Mouse (Mus musculus): ENCODE results near the gene Col4a1. TPM values are rescaled to one million over a fixed set of nuclear protein-coding genes. Genes with fewer than 3 reads are reported as not detected.

Gene Col4a1
- polyA plus RNA-seq, 1 experiment from 2014 or later: 79.3 TPM

GRCm38 (mm10) chr8:11277602-11278051 is 35.0 kb downstream of the Col4a1 start:
- Histone ChIP-seq H3K36me3 (no peaks in the 10 kb centered on the region), H3K27ac (replicated peaks) (peak overlapping the region; percentile 61), H3K27me3 (replicated peaks) (no peaks in the 10 kb centered on the region), H3K9me3 (replicated peaks) (no peaks in the 10 kb centered on the region), H3K9ac (replicated peaks) (no peak overlapping the region), H3K4me2 (no peak overlapping the region), H3K4me1 (peaks cover 19% of the 10 kb centered on the region), H3K4me3 (replicated peaks) (no peak overlapping the region)
- ATAC-seq (ENCODE audit: low FRiP score): no peak
- WGBS: 83% methylated on average over 3 of the region's 3 CpGs

GRCm38 (mm10) chr8:11276286-11276685 is 36.3 kb downstream of the Col4a1 start:
- Histone ChIP-seq H3K4me2 (no peak overlapping the region), H3K9me3 (replicated peaks) (no peaks in the 10 kb centered on the region), H3K9ac (replicated peaks) (no peak overlapping the region), H3K4me3 (replicated peaks) (no peak overlapping the region), H3K27ac (replicated peaks) (no peak overlapping the region), H3K4me1 (peaks cover 13% of the 10 kb centered on the region; the same call in 1 of the 2 replicates), H3K36me3 (no peaks in the 10 kb centered on the region), H3K27me3 (replicated peaks) (no peaks in the 10 kb centered on the region)
- 78% methylated on average over 6 of the region's 6 CpGs for WGBS
- no peak for ATAC-seq (ENCODE audit: low FRiP score)

- ATAC-seq (ENCODE audit: low FRiP score): no peak
- no peak overlapping the region for H3K4me2 ChIP-seq
- H3K27ac ChIP-seq (replicated peaks): no peak overlapping the region
- no peak overlapping the region for H3K4me3 ChIP-seq (replicated peaks)
- no peaks in the 10 kb centered on the region for H3K9me3 ChIP-seq (replicated peaks)
- H3K4me1 ChIP-seq: peaks cover 13% of the 10 kb centered on the region; the same call in 1 of the 2 replicates
- H3K9ac ChIP-seq (replicated peaks): no peak overlapping the region
- no peaks in the 10 kb centered on the region for H3K36me3 ChIP-seq
- 86% methylated on average over 7 of the region's 7 CpGs for WGBS
- no peaks in the 10 kb centered on the region for H3K27me3 ChIP-seq (replicated peaks)
Observed at GRCm38 (mm10) chr8:11274415-11274814, 38.2 kb downstream of the Col4a1 start.

- Histone ChIP-seq H3K36me3 (no peaks in the 10 kb centered on the region), H3K27ac (replicated peaks) (no peak overlapping the region), H3K4me2 (no peak overlapping the region), H3K9ac (replicated peaks) (no peak overlapping the region), H3K27me3 (replicated peaks) (no peaks in the 10 kb centered on the region), H3K9me3 (replicated peaks) (no peaks in the 10 kb centered on the region), H3K4me3 (replicated peaks) (no peak overlapping the region), H3K4me1 (peaks cover 9% of the 10 kb centered on the region; the same call in 1 of the 2 replicates)
- no peak for ATAC-seq (ENCODE audit: low FRiP score)
- 88% methylated on average over 15 of the region's 15 CpGs for WGBS
Observed at GRCm38 (mm10) chr8:11273506-11274158, 39.0 kb downstream of the Col4a1 start.

GRCm38 (mm10) chr8:11272205-11272604 is 40.4 kb downstream of the Col4a1 start:
- Histone ChIP-seq H3K4me1 (no peaks in the 10 kb centered on the region), H3K9me3 (replicated peaks) (no peaks in the 10 kb centered on the region), H3K36me3 (no peaks in the 10 kb centered on the region), H3K9ac (replicated peaks) (no peak overlapping the region), H3K4me2 (no peak overlapping the region), H3K27ac (replicated peaks) (no peak overlapping the region), H3K27me3 (replicated peaks) (no peaks in the 10 kb centered on the region), H3K4me3 (replicated peaks) (no peak overlapping the region)
- ATAC-seq (ENCODE audit: low FRiP score): no peak
- WGBS: 84% methylated on average over 6 of the region's 6 CpGs

- 73% methylated on average over 6 of the region's 6 CpGs for WGBS
- Histone ChIP-seq H3K4me3 (replicated peaks) (no peak overlapping the region), H3K4me2 (no peak overlapping the region), H3K27ac (replicated peaks) (no peak overlapping the region), H3K4me1 (no peaks in the 10 kb centered on the region), H3K36me3 (no peaks in the 10 kb centered on the region), H3K9me3 (replicated peaks) (no peaks in the 10 kb centered on the region), H3K27me3 (replicated peaks) (no peaks in the 10 kb centered on the region), H3K9ac (replicated peaks) (no peak overlapping the region)
- ATAC-seq (ENCODE audit: low FRiP score): no peak
Observed at GRCm38 (mm10) chr8:11270826-11271225, 41.8 kb downstream of the Col4a1 start.

- Histone ChIP-seq H3K27ac (replicated peaks) (no peak overlapping the region), H3K4me1 (no peaks in the 10 kb centered on the region), H3K9me3 (replicated peaks) (no peaks in the 10 kb centered on the region), H3K4me2 (no peak overlapping the region), H3K9ac (replicated peaks) (no peak overlapping the region), H3K27me3 (replicated peaks) (no peaks in the 10 kb centered on the region), H3K4me3 (replicated peaks) (no peak overlapping the region), H3K36me3 (no peaks in the 10 kb centered on the region)
- ATAC-seq (ENCODE audit: low FRiP score): no peak
- 62% methylated on average over 6 of the region's 6 CpGs for whole genome bisulfite sequencing
Observed at GRCm38 (mm10) chr8:11268753-11269152, 43.9 kb downstream of the Col4a1 start.

GRCm38 (mm10) chr8:11266471-11266870 is 46.2 kb downstream of the Col4a1 start:
- Histone ChIP-seq H3K4me1 (0 out of 2 replicates have a peak, but pooled peaks cover 3% of the 10 kb centered on the region), H3K9me3 (replicated peaks) (no peaks in the 10 kb centered on the region), H3K4me3 (replicated peaks) (no peak overlapping the region), H3K36me3 (no peaks in the 10 kb centered on the region), H3K4me2 (no peak overlapping the region), H3K9ac (replicated peaks) (no peak overlapping the region), H3K27me3 (replicated peaks) (no peaks in the 10 kb centered on the region), H3K27ac (replicated peaks) (no peak overlapping the region)
- 90% methylated on average over 2 of the region's 2 CpGs for WGBS
- ATAC-seq (ENCODE audit: low FRiP score): no peak

- Histone ChIP-seq H3K4me3 (replicated peaks) (no peak overlapping the region), H3K9ac (replicated peaks) (no peak overlapping the region), H3K27me3 (replicated peaks) (no peaks in the 10 kb centered on the region), H3K36me3 (no peaks in the 10 kb centered on the region), H3K27ac (replicated peaks) (no peak overlapping the region), H3K4me1 (0 out of 2 replicates have a peak, but pooled peaks cover 3% of the 10 kb centered on the region), H3K4me2 (no peak overlapping the region), H3K9me3 (replicated peaks) (no peaks in the 10 kb centered on the region)
- no peak for ATAC-seq (ENCODE audit: low FRiP score)
- WGBS: 85% methylated on average over 3 of the region's 3 CpGs
Observed at GRCm38 (mm10) chr8:11265971-11266370, 46.7 kb downstream of the Col4a1 start.

GRCm38 (mm10) chr8:11263848-11264247 is 48.8 kb downstream of the Col4a1 start:
- 93% methylated on average over 6 of the region's 6 CpGs for WGBS
- Histone ChIP-seq H3K27ac (replicated peaks) (no peak overlapping the region), H3K4me3 (replicated peaks) (no peak overlapping the region), H3K9me3 (replicated peaks) (no peaks in the 10 kb centered on the region), H3K4me1 (peaks cover 10% of the 10 kb centered on the region), H3K4me2 (no peak overlapping the region), H3K27me3 (replicated peaks) (no peaks in the 10 kb centered on the region), H3K36me3 (no peaks in the 10 kb centered on the region), H3K9ac (replicated peaks) (no peak overlapping the region)
- no peak for ATAC-seq (ENCODE audit: low FRiP score)

GRCm38 (mm10) chr8:11262031-11262735 is 50.4 kb downstream of the Col4a1 start:
- Histone ChIP-seq H3K36me3 (no peaks in the 10 kb centered on the region), H3K9ac (replicated peaks) (no peak overlapping the region), H3K4me3 (replicated peaks) (no peak overlapping the region), H3K9me3 (replicated peaks) (no peaks in the 10 kb centered on the region), H3K4me1 (peaks cover 14% of the 10 kb centered on the region), H3K4me2 (no peak overlapping the region), H3K27ac (replicated peaks) (no peak overlapping the region), H3K27me3 (replicated peaks) (no peaks in the 10 kb centered on the region)
- WGBS: 80% methylated on average over 15 of the region's 15 CpGs
- no peak for ATAC-seq (ENCODE audit: low FRiP score)
